Mouse (Mus musculus) liver, adult 2 months (tissue): ENCODE results near the gene Thumpd2. TPM values are rescaled to one million over a fixed set of nuclear protein-coding genes. Genes with fewer than 3 reads are reported as not detected.

Source experiments
- DNase-seq: peaks from one replicate; pipeline ENCODE4 v3.0.0-alpha.2; 2011; ENCODE audit warnings: low read depth, low spot score; ENCODE audit errors: extremely low read depth
- H3K27ac ChIP-seq: fragments of 200-500 bp; replicated peaks from 2 replicates; pipeline ENCODE4 v1.5.1; 2012; ENCODE audit warnings: low read depth, mild to moderate bottlenecking, control low read depth, inconsistent platforms, low read length; ENCODE audit not compliant: insufficient read depth
- H3K27me3 ChIP-seq: fragments of 200-500 bp; 2 replicates; pipeline ENCODE4 v1.6.1; 2012; ENCODE audit warnings: mild to moderate bottlenecking, moderate library complexity, low read length, inconsistent platforms; ENCODE audit not compliant: control insufficient read depth, insufficient read depth
- H3K36me3 ChIP-seq: fragments of 200-500 bp; 2 replicates; pipeline ENCODE4 v1.6.1; 2012; ENCODE audit warnings: low read length, inconsistent platforms; ENCODE audit not compliant: control insufficient read depth, insufficient read depth
- H3K4me1 ChIP-seq: fragments of 200-500 bp; 2 replicates; pipeline ENCODE4 v1.6.1; 2011; ENCODE audit warnings: low read length; ENCODE audit not compliant: control insufficient read depth, insufficient read depth
- H3K4me3 ChIP-seq: fragments of 200-500 bp; 2 replicates; pipeline ENCODE4 v1.5.1; 2011; ENCODE audit warnings: low read depth, mild to moderate bottlenecking, control low read depth, low read length, moderate library complexity; ENCODE audit not compliant: insufficient read depth
- H3K79me2 ChIP-seq: fragments of 200-500 bp; 2 replicates; pipeline ENCODE4 v1.6.1; 2012; ENCODE audit warnings: inconsistent platforms, mild to moderate bottlenecking, low read length, moderate library complexity; ENCODE audit not compliant: control insufficient read depth, insufficient read depth
- H3K9ac ChIP-seq: fragments of 200-500 bp; 2 replicates; pipeline ENCODE4 v1.6.1; 2012; ENCODE audit warnings: low read depth, mild to moderate bottlenecking, control low read depth, inconsistent platforms, low read length
- CTCF ChIP-seq: fragments of 200-500 bp; IDR thresholded peaks from 2 replicates; pipeline ENCODE4 v1.5.1; 2011; ENCODE audit warnings: low read depth, low read length, control low read depth
- POLR2A ChIP-seq: fragments of 200-500 bp; IDR thresholded peaks from 2 replicates; pipeline ENCODE4 v1.6.1; 2011; ENCODE audit warnings: low read length, control low read depth; ENCODE audit not compliant: insufficient read depth; ENCODE audit errors: extremely low read depth
- WGBS: fragments of 180-500 bp; shearing (Covaris S2); methylation state at CpG from one replicate; pipeline ENCODE4 v1.1.7; 2018; 5-methylcytosine and 5-hydroxymethylcytosine counted together
- polyA plus RNA-seq: library from polyadenylated mRNA; depleted of rRNA; stranded (reverse); fragments of >200 nt; gene quantifications from 2 replicates; pipeline ENCODE4 v1.2.3, GENCODE M21; 2012
- total RNA-seq: library from RNA; depleted of rRNA; stranded (reverse); fragments of >200 nt; gene quantifications from 2 replicates; pipeline ENCODE4 v1.2.3, GENCODE M21; 2014

The Thumpd2 gene
- total and polyA plus RNA-seq, 2 experiments, result 1.1 to 2.0 TPM

GRCm38 (mm10) chr17:81044356-81044755 lies 20.5 kb downstream of the Thumpd2 start:
- DNase-seq, result no peak
- Histone ChIP-seq H3K27ac (no peak overlapping the region), H3K36me3 (peaks cover 15% of the 10 kb centered on the region), H3K79me2 (no peaks in the 10 kb centered on the region), H3K9ac (no peak overlapping the region), H3K4me1 (no peaks in the 10 kb centered on the region), H3K4me3 (no peak overlapping the region), H3K27me3 (no peaks in the 10 kb centered on the region)
- WGBS, result 78% methylated on average over 3 of the region's 3 CpGs
- no peak for TF ChIP-seq CTCF
- TF ChIP-seq POLR2A, result no peak

- no peak for TF ChIP-seq POLR2A
- no peak for TF ChIP-seq CTCF
- Histone ChIP-seq H3K4me1 (no peaks in the 10 kb centered on the region), H3K36me3 (peaks cover 29% of the 10 kb centered on the region), H3K27ac (no peak overlapping the region), H3K27me3 (no peaks in the 10 kb centered on the region), H3K9ac (no peak overlapping the region), H3K79me2 (no peaks in the 10 kb centered on the region), H3K4me3 (no peak overlapping the region)
- 78% methylated on average over 2 of the region's 2 CpGs for WGBS
- no peak for DNase-seq
Observed at GRCm38 (mm10) chr17:81041662-81042061, 23.2 kb downstream of the Thumpd2 start.

GRCm38 (mm10) chr17:81038707-81039408 lies 26.0 kb downstream of the Thumpd2 start:
- Histone ChIP-seq H3K4me3 (no peak overlapping the region), H3K79me2 (no peaks in the 10 kb centered on the region), H3K36me3 (peaks cover 43% of the 10 kb centered on the region), H3K4me1 (no peaks in the 10 kb centered on the region), H3K27me3 (no peaks in the 10 kb centered on the region), H3K27ac (no peak overlapping the region), H3K9ac (no peak overlapping the region)
- 88% methylated on average over 2 of the region's 2 CpGs for WGBS
- TF ChIP-seq POLR2A (no peak), CTCF (no peak)
- DNase-seq, result no peak

GRCm38 (mm10) chr17:81035354-81035753 lies 29.5 kb downstream of the Thumpd2 start:
- H3K4me1 ChIP-seq, result no peaks in the 10 kb centered on the region
- DNase-seq, result no peak
- H3K27me3 ChIP-seq, result no peaks in the 10 kb centered on the region
- no peaks in the 10 kb centered on the region for H3K79me2 ChIP-seq
- H3K9ac ChIP-seq, result no peak overlapping the region
- TF ChIP-seq POLR2A (no peak), CTCF (no peak)
- peaks cover 42% of the 10 kb centered on the region for H3K36me3 ChIP-seq
- 95% methylated on average over 5 of the region's 5 CpGs for WGBS
- H3K27ac ChIP-seq, result no peak overlapping the region
- no peak overlapping the region for H3K4me3 ChIP-seq

- no peak overlapping the region for H3K27ac ChIP-seq
- no peak for DNase-seq
- no peak overlapping the region for H3K9ac ChIP-seq
- no peak overlapping the region for H3K4me3 ChIP-seq
- no peaks in the 10 kb centered on the region for H3K27me3 ChIP-seq
- peaks cover 37% of the 10 kb centered on the region for H3K36me3 ChIP-seq
- H3K4me1 ChIP-seq, result no peaks in the 10 kb centered on the region
- H3K79me2 ChIP-seq, result no peaks in the 10 kb centered on the region
- 66% methylated on average over 2 of the region's 2 CpGs for WGBS
- no peak for TF ChIP-seq POLR2A
- TF ChIP-seq CTCF, result no peak
Observed at GRCm38 (mm10) chr17:81032957-81033356, 31.9 kb downstream of the Thumpd2 start.

GRCm38 (mm10) chr17:81031830-81032442 lies 32.9 kb downstream of the Thumpd2 start:
- peaks cover 33% of the 10 kb centered on the region for H3K36me3 ChIP-seq
- no peak overlapping the region for H3K4me3 ChIP-seq
- no peaks in the 10 kb centered on the region for H3K4me1 ChIP-seq
- H3K27me3 ChIP-seq, result no peaks in the 10 kb centered on the region
- 90% methylated on average over 3 of the region's 3 CpGs for WGBS
- no peak for TF ChIP-seq CTCF
- DNase-seq, result no peak
- H3K9ac ChIP-seq, result no peak overlapping the region
- H3K27ac ChIP-seq, result no peak overlapping the region
- H3K79me2 ChIP-seq, result no peaks in the 10 kb centered on the region
